Mouse (Mus musculus): Measurements from ENCODE around the gene Zmpste24. TPM values are rescaled to one million over a fixed set of nuclear protein-coding genes. Genes with fewer than 3 reads are reported as not detected.
A peak's percentile ranks its signal among the peaks of the same experiment; 100 is the strongest.

Gene Zmpste24
- polyA plus RNA-seq, 1 experiment from 2014 or later = 42.4 TPM

- H3K27ac ChIP-seq (ENCODE audit: low read length) = no peak overlapping the region
- WGBS = 67% methylated on average over 10 of the region's 10 CpGs
- no peak overlapping the region for H3K4me2 ChIP-seq (replicated peaks; ENCODE audit: low read depth, low read length)
- no peaks in the 10 kb centered on the region for H3K27me3 ChIP-seq (ENCODE audit: insufficient read depth, low read length)
- peaks cover 13% of the 10 kb centered on the region for H3K4me1 ChIP-seq (ENCODE audit: insufficient read depth, low read length)
- no peak for ATAC-seq (ENCODE audit: low FRiP score, low TSS enrichment)
- H3K36me3 ChIP-seq (ENCODE audit: insufficient read depth, low read length) = no peaks in the 10 kb centered on the region
- H3K9me3 ChIP-seq (ENCODE audit: low read length) = no peaks in the 10 kb centered on the region
- no peak overlapping the region for H3K9ac ChIP-seq (replicated peaks; ENCODE audit: low read length)
- H3K4me3 ChIP-seq (ENCODE audit: low read length) = no peak overlapping the region
Observed at GRCm38 (mm10) chr4:121020040-121020790, 77.8 kb downstream of the Zmpste24 start.

DNA sequence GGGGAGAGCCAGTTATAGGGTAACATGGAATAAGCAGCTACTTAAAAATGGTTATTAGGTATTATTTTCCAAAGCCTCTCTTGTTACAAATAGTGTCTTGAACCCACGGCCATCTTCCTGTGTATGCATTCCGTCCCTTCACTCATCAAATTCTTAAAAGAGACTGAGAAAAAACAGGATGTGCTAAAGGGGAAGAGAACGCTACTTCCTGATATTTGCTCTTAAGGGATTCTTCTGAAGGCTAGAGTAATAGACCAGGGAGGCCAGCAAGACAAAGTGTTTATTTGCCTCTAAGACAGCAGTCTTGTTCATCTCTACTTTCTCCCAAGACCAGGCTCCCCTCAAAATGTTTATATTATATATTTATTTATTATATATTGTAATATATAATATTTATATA lies 79.8 kb downstream of the Zmpste24 start:
- H3K36me3 ChIP-seq (ENCODE audit: insufficient read depth, low read length) = no peaks in the 10 kb centered on the region
- peaks cover 21% of the 10 kb centered on the region for H3K4me1 ChIP-seq (ENCODE audit: insufficient read depth, low read length)
- no peak overlapping the region for H3K4me2 ChIP-seq (replicated peaks; ENCODE audit: low read depth, low read length)
- WGBS = 69% methylated on average over 3 of the region's 3 CpGs
- no peak overlapping the region for H3K9ac ChIP-seq (replicated peaks; ENCODE audit: low read length)
- H3K9me3 ChIP-seq (ENCODE audit: low read length) = no peaks in the 10 kb centered on the region
- H3K4me3 ChIP-seq (ENCODE audit: low read length) = no peak overlapping the region
- H3K27me3 ChIP-seq (ENCODE audit: insufficient read depth, low read length) = no peaks in the 10 kb centered on the region
- no peak for ATAC-seq (ENCODE audit: low FRiP score, low TSS enrichment)
- no peak overlapping the region for H3K27ac ChIP-seq (ENCODE audit: low read length)

DNA sequence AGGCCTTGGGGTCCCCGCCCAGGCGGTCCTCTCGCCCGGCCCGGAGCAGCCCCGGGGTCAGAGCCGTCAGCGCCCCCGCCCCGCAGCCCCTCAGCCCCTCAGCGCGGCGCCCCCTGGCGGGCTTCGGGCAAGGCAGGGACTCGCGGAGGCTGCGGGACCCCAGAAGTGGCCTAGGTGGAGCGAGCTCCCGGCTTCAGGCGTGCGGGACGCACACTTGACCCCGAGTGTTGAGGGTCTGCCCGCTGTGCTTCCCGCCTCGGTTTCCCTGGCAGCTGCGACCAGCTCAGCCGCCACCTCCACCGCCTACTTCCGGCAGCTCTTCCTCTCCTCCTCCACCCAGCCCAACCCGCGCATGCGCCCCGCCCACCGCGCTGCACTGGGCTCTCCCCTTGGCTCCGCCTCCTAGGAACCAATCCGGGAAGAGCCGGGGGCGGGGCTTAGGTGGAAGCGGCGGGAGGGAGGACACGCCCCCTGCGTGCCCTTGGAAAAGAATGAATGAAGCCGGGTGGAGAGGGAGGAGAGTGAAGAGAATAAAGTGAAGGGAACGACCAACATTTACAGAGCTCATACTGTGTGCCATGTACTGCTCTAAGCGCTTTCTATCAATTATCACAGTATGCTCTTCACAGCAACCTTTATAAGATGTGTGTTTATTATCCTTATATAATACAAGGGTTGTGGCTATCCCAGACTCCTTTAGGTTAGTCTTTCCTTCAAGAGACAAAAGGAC lies 80.9 kb downstream of the Zmpste24 start, which contains the start of gene Smap2:
Smap2 (minus strand) TSS at position 320 of the 730 bp plus-strand sequence.
- Histone ChIP-seq H3K4me3 (ENCODE audit: low read length) (peak within 1 kb of the TSS; percentile 95), H3K27ac (ENCODE audit: low read length) (0 out of 2 replicates have a peak within 1 kb of the TSS, but pooled peaks have one; percentile 36), H3K27me3 (ENCODE audit: insufficient read depth, low read length) (no peaks in the 10 kb centered on the region), H3K9ac (replicated peaks; ENCODE audit: low read length) (peak within 1 kb of the TSS; percentile 92), H3K9me3 (ENCODE audit: low read length) (no peaks in the 10 kb centered on the region), H3K4me1 (ENCODE audit: insufficient read depth, low read length) (peaks cover 21% of the 10 kb centered on the region), H3K36me3 (ENCODE audit: insufficient read depth, low read length) (no peaks in the 10 kb centered on the region), H3K4me2 (replicated peaks; ENCODE audit: low read depth, low read length) (peak within 1 kb of the TSS; percentile 87)
- under 1% methylated on average over 34 of the region's 48 CpGs for WGBS
- ATAC-seq (ENCODE audit: low FRiP score, low TSS enrichment) = peak; percentile 96

DNA sequence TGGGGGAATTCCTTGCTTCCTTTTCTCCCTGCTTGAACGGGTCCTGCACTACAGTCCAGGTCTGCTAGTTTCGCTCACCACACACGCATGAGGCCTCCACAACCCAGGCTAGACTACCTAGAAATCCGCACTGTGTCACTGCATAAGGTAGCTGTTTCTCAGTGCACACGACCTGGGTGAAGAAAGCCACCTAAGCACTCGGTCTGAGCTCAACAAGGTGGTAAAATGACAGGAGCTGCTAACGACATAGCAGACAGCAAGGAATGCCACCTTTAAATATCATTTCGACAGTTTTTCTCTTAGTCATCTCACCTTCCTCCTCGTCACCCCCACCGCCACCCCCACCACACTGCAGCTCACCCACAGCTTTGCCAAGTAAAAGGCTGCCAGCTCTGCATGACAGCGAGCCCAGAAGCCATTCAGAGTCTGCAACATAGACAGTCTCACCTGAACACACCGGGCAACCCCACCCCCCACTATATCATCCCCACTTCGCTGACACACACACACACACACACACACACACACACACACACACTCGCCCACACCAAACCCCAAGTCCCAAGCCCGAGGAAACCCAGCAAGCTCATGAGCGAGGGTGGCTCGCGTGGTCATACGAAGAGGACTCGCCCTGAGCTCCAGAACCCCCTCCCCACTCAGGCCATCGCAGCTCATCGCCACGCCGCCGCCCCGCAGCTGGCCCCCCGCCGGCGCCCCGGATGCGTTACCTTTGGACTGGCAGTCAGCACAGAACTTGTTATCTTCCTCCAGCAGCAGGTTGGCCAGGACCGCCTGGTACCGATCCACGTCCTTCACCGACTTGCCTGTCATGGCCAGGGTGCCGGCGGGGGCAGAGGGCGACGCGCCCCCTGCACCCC lies 81.8 kb downstream of the Zmpste24 start:
- ATAC-seq (ENCODE audit: low FRiP score, low TSS enrichment) = peak; percentile 46
- Histone ChIP-seq H3K4me2 (replicated peaks; ENCODE audit: low read depth, low read length) (peak overlapping the region; percentile 87), H3K27ac (ENCODE audit: low read length) (0 out of 2 replicates have a peak overlapping the region, but pooled peaks have one; percentile 36), H3K9me3 (ENCODE audit: low read length) (no peaks in the 10 kb centered on the region), H3K4me1 (ENCODE audit: insufficient read depth, low read length) (peaks cover 21% of the 10 kb centered on the region), H3K27me3 (ENCODE audit: insufficient read depth, low read length) (no peaks in the 10 kb centered on the region), H3K36me3 (ENCODE audit: insufficient read depth, low read length) (no peaks in the 10 kb centered on the region), H3K4me3 (ENCODE audit: low read length) (peak overlapping the region; percentile 95), H3K9ac (replicated peaks; ENCODE audit: low read length) (peak overlapping the region; percentile 92)
- 2% methylated on average over 40 of the region's 40 CpGs for WGBS

DNA sequence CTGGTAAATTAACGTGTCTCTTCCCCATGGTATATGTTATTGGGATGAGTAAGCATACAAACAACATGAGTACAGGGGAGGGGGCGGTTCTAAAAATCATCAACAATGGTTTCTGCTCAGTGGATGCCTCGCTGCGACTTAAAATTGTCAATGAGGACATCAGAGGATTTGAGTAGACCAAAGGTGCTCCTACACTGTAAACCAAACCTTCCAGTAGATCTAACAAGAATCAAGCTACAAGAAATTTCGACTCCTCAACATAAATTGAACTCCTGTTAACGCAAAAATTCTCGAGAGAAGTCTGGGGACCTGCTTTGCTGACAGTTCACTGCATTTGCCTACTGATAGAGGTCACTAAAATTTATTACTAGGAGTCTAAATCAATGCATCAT lies 82.8 kb downstream of the Zmpste24 start:
- no peak overlapping the region for H3K27ac ChIP-seq (ENCODE audit: low read length)
- no peak overlapping the region for H3K4me3 ChIP-seq (ENCODE audit: low read length)
- WGBS = 73% methylated on average over 7 of the region's 7 CpGs
- peak overlapping the region; percentile 87; the same call in 1 of the 2 replicates for H3K4me2 ChIP-seq (replicated peaks; ENCODE audit: low read depth, low read length)
- no peaks in the 10 kb centered on the region for H3K36me3 ChIP-seq (ENCODE audit: insufficient read depth, low read length)
- H3K4me1 ChIP-seq (ENCODE audit: insufficient read depth, low read length) = peaks cover 18% of the 10 kb centered on the region
- H3K9me3 ChIP-seq (ENCODE audit: low read length) = no peaks in the 10 kb centered on the region
- H3K9ac ChIP-seq (replicated peaks; ENCODE audit: low read length) = no peak overlapping the region
- ATAC-seq (ENCODE audit: low FRiP score, low TSS enrichment) = no peak
- H3K27me3 ChIP-seq (ENCODE audit: insufficient read depth, low read length) = no peaks in the 10 kb centered on the region

DNA sequence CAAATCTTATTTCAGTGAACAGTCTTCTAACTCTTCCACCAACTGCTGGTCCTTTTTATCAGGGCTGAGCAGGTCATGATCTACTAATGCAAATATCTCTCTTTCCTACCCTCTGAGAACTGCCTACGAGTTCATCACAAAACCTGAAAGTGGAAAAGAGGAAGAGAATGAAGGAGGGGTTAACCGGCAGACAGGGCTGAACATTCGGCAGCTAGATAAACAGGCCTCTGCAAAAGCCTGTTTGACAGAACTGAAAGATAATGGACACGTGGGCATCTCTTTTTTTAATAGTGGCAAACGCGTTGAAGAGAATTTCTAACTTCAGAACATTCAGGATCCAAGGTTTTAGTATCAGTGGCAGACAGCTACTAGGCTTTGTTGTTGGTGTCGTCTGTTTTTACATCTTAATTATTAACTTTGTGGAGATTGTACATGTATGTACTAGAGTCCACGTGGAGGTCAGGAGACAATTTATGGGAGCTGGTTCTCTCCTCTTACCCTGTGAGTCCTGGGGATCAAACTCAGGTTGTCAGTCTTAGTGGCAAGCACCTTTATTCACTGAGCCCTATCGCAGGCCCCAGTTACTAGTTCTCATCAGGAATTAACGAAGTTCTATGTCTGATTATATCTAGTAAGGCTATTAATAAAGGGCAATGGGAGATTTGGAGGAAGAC lies 83.3 kb downstream of the Zmpste24 start:
- ATAC-seq (ENCODE audit: low FRiP score, low TSS enrichment) = no peak
- WGBS = 68% methylated on average over 10 of the region's 10 CpGs
- Histone ChIP-seq H3K4me2 (replicated peaks; ENCODE audit: low read depth, low read length) (no peak overlapping the region), H3K27me3 (ENCODE audit: insufficient read depth, low read length) (no peaks in the 10 kb centered on the region), H3K4me1 (ENCODE audit: insufficient read depth, low read length) (peaks cover 18% of the 10 kb centered on the region), H3K9me3 (ENCODE audit: low read length) (no peaks in the 10 kb centered on the region), H3K9ac (replicated peaks; ENCODE audit: low read length) (no peak overlapping the region), H3K27ac (ENCODE audit: low read length) (no peak overlapping the region), H3K4me3 (ENCODE audit: low read length) (no peak overlapping the region), H3K36me3 (ENCODE audit: insufficient read depth, low read length) (no peaks in the 10 kb centered on the region)

DNA sequence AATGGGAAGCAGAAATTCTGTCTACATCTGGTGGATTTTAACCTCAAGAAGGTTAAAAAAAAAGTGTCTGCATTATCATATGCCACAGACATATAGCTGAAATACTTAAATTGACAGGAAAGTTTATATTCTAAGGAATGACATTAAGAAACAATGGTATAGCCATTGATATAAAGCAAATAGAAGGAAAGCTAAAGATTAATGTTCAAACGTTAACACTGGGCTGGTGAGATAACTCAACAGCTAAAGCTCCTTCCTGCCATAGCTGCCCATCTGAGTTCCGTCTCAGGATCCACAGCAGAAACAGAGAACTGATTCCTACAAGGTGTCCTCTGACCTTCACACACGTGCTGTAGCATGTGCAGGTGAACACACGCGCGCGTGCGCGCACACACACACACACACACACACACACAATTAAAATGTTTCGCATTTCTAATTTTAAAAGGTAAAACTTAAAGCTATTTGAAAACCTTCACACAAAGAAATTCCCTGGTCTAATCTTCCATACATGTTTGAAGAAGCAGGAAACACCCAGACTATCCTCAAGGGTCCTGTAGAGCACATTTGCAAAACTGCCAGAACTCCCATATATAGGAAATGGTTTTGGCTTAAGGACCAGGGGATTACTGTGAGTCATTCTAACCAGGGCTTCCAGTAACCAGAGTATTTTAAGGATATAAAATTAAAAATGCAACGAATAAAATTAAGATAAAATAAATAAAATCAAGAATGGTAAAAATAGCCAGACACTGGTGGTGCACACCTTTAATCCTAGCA lies 87.1 kb downstream of the Zmpste24 start:
- Histone ChIP-seq H3K36me3 (ENCODE audit: insufficient read depth, low read length) (no peaks in the 10 kb centered on the region), H3K27ac (ENCODE audit: low read length) (no peak overlapping the region), H3K4me2 (replicated peaks; ENCODE audit: low read depth, low read length) (no peak overlapping the region), H3K9me3 (ENCODE audit: low read length) (no peaks in the 10 kb centered on the region), H3K4me1 (ENCODE audit: insufficient read depth, low read length) (peaks cover 19% of the 10 kb centered on the region), H3K27me3 (ENCODE audit: insufficient read depth, low read length) (no peaks in the 10 kb centered on the region), H3K4me3 (ENCODE audit: low read length) (no peak overlapping the region), H3K9ac (replicated peaks; ENCODE audit: low read length) (no peak overlapping the region)
- 78% methylated on average over 11 of the region's 11 CpGs for WGBS
- ATAC-seq (ENCODE audit: low FRiP score, low TSS enrichment) = no peak

Measured in kidney, embryonic 16.5 days (tissue).